Mouse (Mus musculus) cortical plate, adult 2 months (tissue): ENCODE results near the gene Dhx58.

Source experiments
- CTCF ChIP-seq: fragments of 200-500 bp; IDR thresholded peaks from 2 replicates; pipeline ENCODE4 v1.5.1; 2011; ENCODE audit warnings: mild to moderate bottlenecking, control low read depth, low read length; ENCODE audit not compliant: insufficient read depth; ENCODE audit errors: extremely low read depth
- POLR2A ChIP-seq: fragments of 200-500 bp; IDR thresholded peaks from 2 replicates; pipeline ENCODE4 v1.6.1; 2011; ENCODE audit warnings: mild to moderate bottlenecking, low read length, control low read depth; ENCODE audit not compliant: insufficient read depth; ENCODE audit errors: extremely low read depth

DNA sequence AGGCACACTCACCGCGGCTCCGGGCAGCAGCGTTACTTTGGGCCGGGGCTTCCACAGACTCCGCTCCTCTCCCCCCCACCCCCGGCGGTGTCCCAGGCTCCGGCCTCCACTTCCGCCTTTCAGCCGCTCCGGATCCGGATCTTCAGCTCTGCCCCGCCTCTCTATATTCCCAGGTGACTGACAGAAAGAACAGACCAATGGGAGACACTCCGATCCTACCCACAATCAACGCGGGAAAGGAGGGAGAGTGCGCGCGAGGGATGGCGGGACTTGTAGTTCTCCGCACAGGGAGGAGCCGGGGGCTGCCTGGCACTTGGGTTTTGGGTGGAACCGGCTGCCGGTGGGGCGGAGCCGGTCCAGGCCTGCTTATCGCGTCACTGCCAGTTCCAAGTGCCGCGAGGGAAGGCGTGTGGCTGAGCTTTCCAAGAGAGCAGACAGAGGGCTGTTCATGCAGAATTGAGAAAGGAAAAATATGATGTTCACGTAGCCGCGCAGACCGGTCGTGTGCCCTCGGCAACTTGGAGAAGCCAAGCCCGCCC lies 34.1 kb upstream of the Dhx58 start, which contains the start of gene Rab5c:
- TF ChIP-seq POLR2A (peak; percentile 89), CTCF (no peak)
